Mouse (Mus musculus) lung, postnatal 0 days (tissue): ENCODE results near the gene Efnb2.

Experiments used
- CTCF ChIP-seq: IDR thresholded peaks from 2 replicates; pipeline ENCODE4 v1.5.1; 2016; ENCODE audit warnings: antibody characterized with exemption, mild to moderate bottlenecking
- EP300 ChIP-seq: IDR thresholded peaks from 2 replicates; pipeline ENCODE4 v1.6.1; 2016; ENCODE audit warnings: antibody characterized with exemption, mild to moderate bottlenecking, control low read depth

- TF ChIP-seq CTCF (no peak), EP300 (no peak)
Measured at GRCm38 (mm10) chr8:8704813-8705212, 43.8 kb upstream of the Efnb2 start.
